Mouse (Mus musculus): ENCODE measurements around the gene Cenpa. TPM values are rescaled to one million over a fixed set of nuclear protein-coding genes. Genes with fewer than 3 reads are reported as not detected.

Gene Cenpa
- 128 and 151 TPM in 2 replicates for polyA plus RNA-seq (2015; fragmentation: Nextera tagmentation; extraction: Ambion mirVana)

DNA sequence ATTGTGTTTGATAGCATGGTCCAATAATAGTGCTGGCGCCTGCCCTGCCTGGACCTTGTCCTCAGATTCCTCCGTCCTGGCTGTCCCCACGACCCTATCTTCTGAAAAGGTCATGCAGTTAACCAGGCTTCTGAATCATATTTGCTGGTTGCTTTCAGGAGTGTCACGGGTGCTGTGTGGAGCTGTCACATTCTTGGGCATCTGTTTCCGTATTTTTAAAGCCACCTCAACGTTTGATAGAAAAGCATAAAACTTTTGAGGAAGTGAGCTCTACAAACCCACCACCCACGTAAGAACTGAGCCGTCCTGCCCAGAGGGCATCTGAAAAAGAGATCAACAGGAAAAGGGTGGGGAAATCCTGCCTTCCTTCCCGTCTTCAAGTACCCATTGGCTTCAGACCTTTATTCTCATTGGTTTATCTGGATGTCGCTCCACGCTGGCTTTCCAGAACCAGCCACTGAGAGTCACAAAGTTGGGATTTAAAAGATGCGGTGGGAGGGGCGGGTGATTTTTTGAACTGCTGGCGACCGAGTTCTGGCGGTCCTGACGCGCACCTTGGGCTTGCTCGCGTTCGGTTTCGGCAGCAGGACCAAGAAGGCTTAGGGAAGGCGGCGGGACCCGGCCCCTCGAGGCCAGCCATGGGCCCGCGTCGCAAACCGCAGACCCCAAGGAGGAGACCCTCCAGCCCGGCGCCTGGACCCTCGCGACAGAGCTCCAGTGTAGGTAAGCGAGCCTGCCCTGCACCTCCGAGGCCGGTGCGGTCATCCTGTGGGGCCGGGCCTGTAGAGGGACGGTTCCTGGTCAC lies at the start of gene Cenpa:
TSS of gene Cenpa (plus strand) at position 387 of the 805 bp plus-strand sequence.
- Histone ChIP-seq H3K4me1 (peaks cover 28% of the 10 kb centered on the region), H3K4me3 (peak within 1 kb of the TSS; percentile 76), H3K27ac (replicated peaks) (peak within 1 kb of the TSS; percentile 50), H3K9ac (replicated peaks) (peak within 1 kb of the TSS; percentile 61), H3K4me2 (replicated peaks) (peak within 1 kb of the TSS; percentile 78), H3K27me3 (no peaks in the 10 kb centered on the region), H3K36me3 (no peaks in the 10 kb centered on the region), H3K9me3 (no peaks in the 10 kb centered on the region)
- ATAC-seq (replicated peaks) = peak; percentile 97
- WGBS = under 1% methylated on average over 40 of the region's 40 CpGs

GRCm38 (mm10) chr5:30617357-30617756 lies 49.2 kb upstream of the Cenpa start:
- Histone ChIP-seq H3K36me3 (no peaks in the 10 kb centered on the region), H3K27me3 (peaks cover 20% of the 10 kb centered on the region; the same call in 1 of the 2 replicates), H3K27ac (replicated peaks) (no peak overlapping the region), H3K4me1 (peaks cover 11% of the 10 kb centered on the region), H3K9me3 (no peaks in the 10 kb centered on the region), H3K4me3 (no peak overlapping the region), H3K4me2 (replicated peaks) (no peak overlapping the region), H3K9ac (replicated peaks) (no peak overlapping the region)
- 36% methylated on average over 3 of the region's 3 CpGs for WGBS
- no peak for ATAC-seq (replicated peaks)

DNA sequence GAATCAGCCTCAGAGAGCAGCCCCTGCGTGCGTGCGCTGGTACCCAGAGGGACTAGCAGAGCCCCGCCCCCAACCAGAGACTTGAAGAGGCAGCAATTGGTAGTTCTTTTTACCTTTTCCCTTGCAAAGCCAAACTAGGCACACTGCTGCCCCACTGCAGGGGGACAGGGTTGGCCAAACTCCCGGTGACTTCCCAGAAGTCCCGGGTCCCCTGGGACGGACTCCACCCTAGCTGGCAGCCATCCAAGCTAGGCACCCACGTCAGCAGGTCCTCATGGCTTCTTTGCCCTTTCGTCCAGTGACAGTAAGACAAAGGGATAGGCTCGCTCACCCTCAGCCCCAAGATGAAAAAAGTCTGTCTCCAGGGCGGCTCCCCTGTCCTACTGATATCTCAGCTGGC lies 48.7 kb upstream of the Cenpa start:
- ATAC-seq (replicated peaks) = no peak
- H3K27ac ChIP-seq (replicated peaks) = no peak overlapping the region
- H3K27me3 ChIP-seq = peaks cover 24% of the 10 kb centered on the region; the same call in 1 of the 2 replicates
- no peak overlapping the region for H3K4me2 ChIP-seq (replicated peaks)
- 22% methylated on average over 11 of the region's 11 CpGs for WGBS
- H3K36me3 ChIP-seq = no peaks in the 10 kb centered on the region
- H3K4me1 ChIP-seq = peaks cover 16% of the 10 kb centered on the region
- H3K9ac ChIP-seq (replicated peaks) = no peak overlapping the region
- no peak overlapping the region for H3K4me3 ChIP-seq
- no peaks in the 10 kb centered on the region for H3K9me3 ChIP-seq

GRCm38 (mm10) chr5:30618376-30619003 lies 48.1 kb upstream of the Cenpa start:
- Histone ChIP-seq H3K4me2 (replicated peaks) (no peak overlapping the region), H3K36me3 (no peaks in the 10 kb centered on the region), H3K27ac (replicated peaks) (no peak overlapping the region), H3K27me3 (peaks cover 28% of the 10 kb centered on the region; the same call in 1 of the 2 replicates), H3K9me3 (no peaks in the 10 kb centered on the region), H3K4me1 (peaks cover 18% of the 10 kb centered on the region), H3K9ac (replicated peaks) (no peak overlapping the region), H3K4me3 (no peak overlapping the region)
- WGBS = 87% methylated on average over 8 of the region's 8 CpGs
- ATAC-seq (replicated peaks) = no peak

GRCm38 (mm10) chr5:30619211-30619610 lies 47.4 kb upstream of the Cenpa start:
- H3K4me1 ChIP-seq = peaks cover 18% of the 10 kb centered on the region
- no peak overlapping the region for H3K27ac ChIP-seq (replicated peaks)
- H3K4me2 ChIP-seq (replicated peaks) = no peak overlapping the region
- no peaks in the 10 kb centered on the region for H3K36me3 ChIP-seq
- H3K27me3 ChIP-seq = peaks cover 35% of the 10 kb centered on the region; the same call in 1 of the 2 replicates
- H3K9me3 ChIP-seq = no peaks in the 10 kb centered on the region
- 83% methylated on average over 2 of the region's 2 CpGs for WGBS
- no peak overlapping the region for H3K4me3 ChIP-seq
- no peak for ATAC-seq (replicated peaks)
- no peak overlapping the region for H3K9ac ChIP-seq (replicated peaks)

DNA sequence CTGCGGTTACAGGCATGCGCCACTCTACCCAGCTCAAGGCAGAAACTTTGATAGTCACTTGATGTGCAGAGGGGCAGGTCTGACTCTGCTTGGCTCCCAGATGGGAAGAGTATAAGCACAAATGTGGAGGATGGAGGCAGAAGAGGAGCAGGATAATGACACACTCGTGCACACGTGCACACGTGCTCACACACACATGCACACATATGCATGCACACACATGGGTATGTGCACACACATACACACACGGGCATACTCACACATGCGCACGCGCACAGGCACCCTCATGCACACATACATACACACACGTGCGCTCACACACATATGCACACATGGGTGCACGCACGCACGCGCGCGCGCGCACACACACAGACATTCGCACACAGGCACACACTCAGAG lies 46.0 kb upstream of the Cenpa start:
- peaks cover 18% of the 10 kb centered on the region for H3K4me1 ChIP-seq
- H3K27me3 ChIP-seq = peaks cover 36% of the 10 kb centered on the region; the same call in 1 of the 2 replicates
- no peak for ATAC-seq (replicated peaks)
- H3K4me2 ChIP-seq (replicated peaks) = no peak overlapping the region
- 96% methylated on average over 20 of the region's 20 CpGs for WGBS
- no peaks in the 10 kb centered on the region for H3K36me3 ChIP-seq
- H3K27ac ChIP-seq (replicated peaks) = no peak overlapping the region
- H3K9ac ChIP-seq (replicated peaks) = no peak overlapping the region
- no peak overlapping the region for H3K4me3 ChIP-seq
- H3K9me3 ChIP-seq = no peaks in the 10 kb centered on the region

- Histone ChIP-seq H3K4me3 (no peak overlapping the region), H3K27ac (replicated peaks) (no peak overlapping the region), H3K9me3 (no peaks in the 10 kb centered on the region), H3K4me2 (replicated peaks) (no peak overlapping the region), H3K27me3 (peaks cover 36% of the 10 kb centered on the region; the same call in 1 of the 2 replicates), H3K36me3 (no peaks in the 10 kb centered on the region), H3K9ac (replicated peaks) (no peak overlapping the region), H3K4me1 (peaks cover 18% of the 10 kb centered on the region)
- ATAC-seq (replicated peaks) = no peak
- 89% methylated on average over 9 of the region's 9 CpGs for WGBS
Observed at GRCm38 (mm10) chr5:30621211-30621790, 45.3 kb upstream of the Cenpa start.

DNA sequence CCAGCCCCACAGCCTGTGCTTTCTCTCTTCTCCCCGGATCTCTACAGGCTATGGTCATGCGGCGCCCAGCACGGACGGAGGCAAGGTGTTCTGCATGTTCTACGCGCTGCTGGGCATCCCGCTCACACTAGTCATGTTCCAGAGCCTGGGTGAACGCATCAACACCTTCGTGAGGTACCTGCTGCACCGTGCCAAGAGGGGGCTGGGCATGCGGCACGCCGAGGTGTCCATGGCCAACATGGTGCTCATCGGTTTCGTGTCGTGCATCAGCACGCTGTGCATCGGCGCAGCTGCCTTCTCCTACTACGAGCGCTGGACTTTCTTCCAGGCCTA lies 44.8 kb upstream of the Cenpa start:
- Histone ChIP-seq H3K27ac (replicated peaks) (no peak overlapping the region), H3K9ac (replicated peaks) (peak overlapping the region; percentile 28), H3K4me2 (replicated peaks) (peak overlapping the region; percentile 89), H3K9me3 (no peaks in the 10 kb centered on the region), H3K36me3 (no peaks in the 10 kb centered on the region), H3K4me3 (peak overlapping the region; percentile 42), H3K27me3 (peaks cover 36% of the 10 kb centered on the region; the same call in 1 of the 2 replicates), H3K4me1 (peaks cover 18% of the 10 kb centered on the region)
- WGBS = 59% methylated on average over 22 of the region's 22 CpGs
- ATAC-seq (replicated peaks) = no peak; the same call in 1 of the 2 replicates

GRCm38 (mm10) chr5:30622177-30622840 lies 44.3 kb upstream of the Cenpa start:
- H3K27me3 ChIP-seq = peaks cover 36% of the 10 kb centered on the region; the same call in 1 of the 2 replicates
- no peaks in the 10 kb centered on the region for H3K9me3 ChIP-seq
- ATAC-seq (replicated peaks) = peak; percentile 47
- peak overlapping the region; percentile 28 for H3K9ac ChIP-seq (replicated peaks)
- no peaks in the 10 kb centered on the region for H3K36me3 ChIP-seq
- H3K4me2 ChIP-seq (replicated peaks) = peak overlapping the region; percentile 89
- H3K27ac ChIP-seq (replicated peaks) = no peak overlapping the region
- peak overlapping the region; percentile 42 for H3K4me3 ChIP-seq
- H3K4me1 ChIP-seq = peaks cover 18% of the 10 kb centered on the region
- WGBS = 2% methylated on average over 69 of the region's 69 CpGs

DNA sequence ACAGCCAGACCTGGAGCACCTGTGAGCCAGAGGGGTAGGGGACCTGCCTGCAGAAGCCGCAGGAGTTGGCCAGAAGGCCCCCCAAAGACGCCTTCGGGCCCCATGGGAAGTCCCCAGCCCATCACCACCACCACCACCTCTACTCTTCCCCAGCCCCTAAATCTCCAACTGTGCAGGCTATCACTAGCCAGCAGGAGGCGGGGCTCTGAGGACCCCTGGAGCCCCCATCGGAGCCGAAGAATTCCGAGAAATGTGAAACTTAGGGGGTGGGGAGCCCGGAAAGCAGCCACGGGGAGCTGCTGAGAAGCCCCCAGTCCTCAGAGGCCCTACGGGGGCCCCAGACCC lies 43.8 kb upstream of the Cenpa start:
- Histone ChIP-seq H3K9ac (replicated peaks) (peak overlapping the region; percentile 28), H3K4me1 (peaks cover 15% of the 10 kb centered on the region), H3K4me2 (replicated peaks) (peak overlapping the region; percentile 89), H3K27ac (replicated peaks) (no peak overlapping the region), H3K27me3 (peaks cover 36% of the 10 kb centered on the region; the same call in 1 of the 2 replicates), H3K36me3 (no peaks in the 10 kb centered on the region), H3K9me3 (no peaks in the 10 kb centered on the region), H3K4me3 (peak overlapping the region; percentile 42)
- 2% methylated on average over 10 of the region's 10 CpGs for WGBS
- ATAC-seq (replicated peaks) = peak; percentile 23; the same call in 1 of the 2 replicates

GRCm38 (mm10) chr5:30623380-30623779 lies 43.2 kb upstream of the Cenpa start:
- Histone ChIP-seq H3K4me2 (replicated peaks) (no peak overlapping the region), H3K27me3 (peaks cover 36% of the 10 kb centered on the region; the same call in 1 of the 2 replicates), H3K9me3 (no peaks in the 10 kb centered on the region), H3K4me3 (no peak overlapping the region), H3K27ac (replicated peaks) (no peak overlapping the region), H3K36me3 (no peaks in the 10 kb centered on the region), H3K4me1 (peaks cover 14% of the 10 kb centered on the region), H3K9ac (replicated peaks) (no peak overlapping the region)
- ATAC-seq (replicated peaks) = no peak
- 67% methylated on average over 2 of the region's 2 CpGs for WGBS

Measured in forebrain, embryonic 15.5 days (tissue).